Mouse (Mus musculus): Measurements from ENCODE around the gene Nxpe4.

GRCm38 (mm10) chr9:48188854-48189253 lies 27.0 kb downstream of the Nxpe4 start:
- no peak for TF ChIP-seq CTCF (IDR thresholded peaks at IDR 0.05; ENCODE audit: low read depth)
- TF ChIP-seq EP300 (IDR thresholded peaks at IDR 0.05; ENCODE audit: low read depth) = no peak
